Comparison of ENCODE assay signal across 12 mouse cellular contexts in genomic region chr9:20383659-20384058, GRCm38 (mm10). TPM values are rescaled to one million over a fixed set of nuclear protein-coding genes. Genes with fewer than 3 reads are reported as not detected.
DNase-seq lines count a peak whose midpoint lies in the region; ATAC-seq and TF ChIP-seq lines count a peak whose summit lies in the region.
"Had no signal": no experiment of that assay in that cellular context is flagged by ENCODE, and none has a peak within 500 bp of the region (broad histone marks: within the 10 kb centered on the region; RNA-seq: fewer than 3 reads in every experiment).

No protein-coding gene starts in this region.

- H3K4me2 ChIP-seq in heart, embryonic 12.5 days: 0 out of 2 replicates have a peak overlapping the region, but pooled peaks have one; percentile 16
- peak overlapping the region; percentile 73 for H3K4me2 ChIP-seq in neural tube, embryonic 12.5 days (replicated peaks)
- H3K4me2 ChIP-seq in limb, embryonic 14.5 days (replicated peaks; ENCODE audit: low read depth, low read length, severe bottlenecking): peak overlapping the region; percentile 84

- no peaks in the 10 kb centered on the region for H3K27me3 ChIP-seq in heart, embryonic 12.5 days (replicated peaks)
- H3K27me3 ChIP-seq in neural tube, embryonic 12.5 days (replicated peaks): no peaks in the 10 kb centered on the region
- no peaks in the 10 kb centered on the region for H3K27me3 ChIP-seq in limb, embryonic 14.5 days (ENCODE audit: control insufficient read depth, insufficient read depth, low read length)

- H3K4me3 ChIP-seq in heart, embryonic 12.5 days: no peak overlapping the region; the same call in 1 of the 2 replicates
- H3K4me3 ChIP-seq in neural tube, embryonic 12.5 days: no peak overlapping the region
- H3K4me3 ChIP-seq in limb, embryonic 14.5 days (replicated peaks; ENCODE audit: low read length): 0 out of 2 replicates have a peak overlapping the region, but pooled peaks have one; percentile 67

- H3K27ac ChIP-seq in heart, embryonic 12.5 days (ENCODE audit: poor library complexity, severe bottlenecking): no peak overlapping the region
- H3K27ac ChIP-seq in neural tube, embryonic 12.5 days: no peak overlapping the region
- H3K27ac ChIP-seq in limb, embryonic 14.5 days (replicated peaks; ENCODE audit: low read depth, low read length): no peak overlapping the region

- ATAC-seq in heart, embryonic 12.5 days (ENCODE audit: insufficient number of reproducible peaks, low FRiP score): no peak
- ATAC-seq in neural tube, embryonic 12.5 days (ENCODE audit: low FRiP score, low read depth): no peak
- ATAC-seq in limb, embryonic 14.5 days (ENCODE audit: low FRiP score, low read depth): no peak
- ATAC-seq in megakaryocyte progenitor cell, adult 5-6 weeks (replicated peaks; ENCODE audit: poor library complexity): no peak
- ATAC-seq: activated CD4-positive, CD25-positive, alpha-beta regulatory T cell, adult 4 months had no signal

- no peaks in the 10 kb centered on the region for H3K9me3 ChIP-seq in heart, embryonic 12.5 days (replicated peaks)
- H3K9me3 ChIP-seq in neural tube, embryonic 12.5 days: peaks cover 7% of the 10 kb centered on the region; the same call in 1 of the 2 replicates
- 0 out of 2 replicates have a peak, but pooled peaks cover 3% of the 10 kb centered on the region for H3K9me3 ChIP-seq in limb, embryonic 14.5 days (ENCODE audit: control insufficient read depth, low read length)

- intact Hi-C loops in gastrocnemius, postnatal 14 days (cut with DNase I; ENCODE audit: low total_unique reads): no loop called here

- H3K4me1 ChIP-seq in heart, embryonic 12.5 days (replicated peaks): peaks cover 8% of the 10 kb centered on the region
- peaks cover 5% of the 10 kb centered on the region; the same call in 1 of the 2 replicates for H3K4me1 ChIP-seq in neural tube, embryonic 12.5 days
- H3K4me1 ChIP-seq in limb, embryonic 14.5 days (ENCODE audit: control insufficient read depth, insufficient read depth, low read length): peaks cover 7% of the 10 kb centered on the region

- DNase-seq in heart, adult 11 months: no peak
- DNase-seq in neural tube, embryonic 10.5 days (ENCODE audit: extremely low spot score, low spot score): no peak
- no peak for DNase-seq in limb, embryonic 14.5 days (ENCODE audit: low spot score)
- no peak for DNase-seq in thymus, postnatal 4 days
- no peak for DNase-seq in gastrocnemius, postnatal 14 days
- DNase-seq: B cell, adult 2 months; thymus, adult 18-20 months had no signal

- H3K9ac ChIP-seq in heart, embryonic 12.5 days: no peak overlapping the region
- H3K9ac ChIP-seq in neural tube, embryonic 12.5 days: no peak overlapping the region
- H3K9ac ChIP-seq in limb, embryonic 14.5 days (ENCODE audit: low read depth, low read length, severe bottlenecking): no peak overlapping the region

- no peaks in the 10 kb centered on the region for H3K36me3 ChIP-seq in heart, embryonic 12.5 days
- H3K36me3 ChIP-seq in neural tube, embryonic 12.5 days: no peaks in the 10 kb centered on the region
- H3K36me3 ChIP-seq in limb, embryonic 14.5 days (ENCODE audit: control insufficient read depth, insufficient read depth, low read length): no peaks in the 10 kb centered on the region

- WGBS in heart, embryonic 12.5 days: 86% methylated on average over 7 of the region's 7 CpGs
- WGBS in neural tube, embryonic 12.5 days: 93% methylated on average over 7 of the region's 7 CpGs
- 87% methylated on average over 7 of the region's 7 CpGs for WGBS in limb, embryonic 14.5 days

- no peak for TF ChIP-seq POLR2A in limb, embryonic 14.5 days (IDR thresholded peaks at IDR 0.05; ENCODE audit: borderline replicate concordance, extremely low read depth, insufficient read depth, insufficient read length)

RNA-seq across cellular contexts. Expression of gene Zfp560, which starts 1.3 kb away (rescaled TPM):
- polyA plus RNA-seq in heart, embryonic 12.5 days (2016; fragmentation: Nextera tagmentation; extraction: Ambion mirVana): 30.8 and 31.7 TPM in 2 replicates
- 35.2 and 36.1 TPM in 2 replicates for polyA plus RNA-seq in neural tube, embryonic 12.5 days (2016; fragmentation: Nextera tagmentation; extraction: Ambion mirVana)
- 16.0 and 21.0 TPM in 2 replicates for polyA plus RNA-seq in limb, embryonic 14.5 days (2012; rRNA removed)
- 43.7 and 44.9 TPM in 2 replicates for polyA plus RNA-seq in limb, embryonic 14.5 days (2014; fragmentation: Nextera tagmentation; extraction: Ambion mirVana)
- 16.1 and 20.4 TPM in 2 replicates for total RNA-seq in megakaryocyte progenitor cell, adult 5-6 weeks (2015)
- total RNA-seq in megakaryocyte progenitor cell, adult 5-6 weeks (2017): 8.5 and 13.5 TPM in 2 replicates
- 1 to 10 TPM; 9.3 to 9.6 TPM for total RNA-seq in gastrocnemius, postnatal 14 days (2021)

RNA-seq across cellular contexts. Expression of gene Olfr18, which starts 47.8 kb away (rescaled TPM):
- polyA plus RNA-seq in heart, embryonic 12.5 days (2016; fragmentation: Nextera tagmentation; extraction: Ambion mirVana): not detected in 2 replicates
- polyA plus RNA-seq in neural tube, embryonic 12.5 days (2016; fragmentation: Nextera tagmentation; extraction: Ambion mirVana): not detected in 2 replicates
- polyA plus RNA-seq in limb, embryonic 14.5 days (2012; rRNA removed): 0.04 and 0.08 TPM in 2 replicates
- polyA plus RNA-seq in limb, embryonic 14.5 days (2014; fragmentation: Nextera tagmentation; extraction: Ambion mirVana): not detected in 2 replicates
- total RNA-seq in megakaryocyte progenitor cell, adult 5-6 weeks (2015): not detected in 2 replicates
- total RNA-seq in megakaryocyte progenitor cell, adult 5-6 weeks (2017): not detected in 2 replicates
- total RNA-seq in gastrocnemius, postnatal 14 days (2021): under 1 TPM in 1 of 2 experiments, not detected in 1; 0.06 TPM
- total RNA-seq: left cerebral cortex, postnatal 14 days had no signal
- polyA plus RNA-seq: activated CD4-positive, CD25-positive, alpha-beta regulatory T cell, adult 4 months had no signal

Comparison
In these comparisons a context has a peak if more than half of its experiments do, and no peak if none do; other contexts are left out.
1. H3K4me2 ChIP-seq: peak in every context shown above with its lines; median percentile 84 in limb, embryonic 14.5 days; 73 in neural tube, embryonic 12.5 days; 16 in heart, embryonic 12.5 days.